Mouse (Mus musculus): ENCODE results near the gene Cel.

DNA sequence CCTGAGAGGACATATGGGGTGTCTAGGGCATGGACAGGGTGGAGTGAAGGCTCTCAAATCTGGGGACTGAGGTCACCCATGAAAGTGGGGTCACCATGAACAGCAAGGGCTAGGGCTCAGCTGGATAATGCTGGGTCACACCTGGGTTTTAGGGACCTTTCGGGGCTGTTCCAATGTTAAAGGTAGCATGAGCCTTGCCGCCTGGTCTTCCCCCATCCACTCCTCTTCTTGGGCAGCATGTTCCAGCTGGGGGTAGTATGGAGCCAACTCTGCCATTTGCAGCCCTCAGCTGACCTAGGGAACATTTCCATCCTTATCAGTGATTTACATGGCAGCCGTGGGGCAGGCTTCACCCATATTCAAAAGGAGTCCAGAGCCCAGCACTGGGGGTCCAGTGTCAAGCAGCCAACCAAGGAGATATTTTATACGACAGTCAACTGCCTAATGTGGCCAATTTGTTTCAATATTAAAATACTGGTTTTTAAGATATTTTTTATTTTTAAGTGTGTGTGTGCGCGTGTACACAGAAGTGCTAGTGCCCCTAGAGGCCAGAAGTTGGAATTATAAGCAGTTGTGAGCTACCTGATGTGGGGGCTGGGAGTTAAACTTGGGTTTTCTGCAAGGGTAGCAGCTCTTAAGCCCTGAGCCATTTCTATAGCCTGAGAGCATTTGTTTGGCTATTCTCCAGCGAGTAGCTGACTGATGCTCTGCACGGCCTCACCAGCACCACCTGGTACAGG, 43.6 kb upstream of the Cel start:
- TF ChIP-seq POLR2A (IDR thresholded peaks at IDR 0.05; ENCODE audit: control insufficient read depth in 1 of 2, insufficient read depth in 1 of 2, low read depth in 1 of 2, low read length in 2 of 2, poor library complexity in 1 of 2), result no peak
- TF ChIP-seq SIN3A (IDR thresholded peaks at IDR 0.05; ENCODE audit: low read length), result peak; percentile 29; the same call in 1 of the 2 replicates
- peak; percentile 42 to 64 (median 44); a peak in 5 of 6 replicates for TF ChIP-seq CTCF (IDR thresholded peaks at IDR 0.05 in 2 of 3, conservative IDR thresholded peaks at IDR 0.05 in 1 of 3; ENCODE audit: control insufficient read depth in 1 of 3, insufficient read depth in 1 of 3, low read depth in 2 of 3, low read length in 3 of 3, poor library complexity in 1 of 3, severe bottlenecking in 1 of 3)
- TF ChIP-seq HCFC1 (IDR thresholded peaks at IDR 0.05; ENCODE audit: low read depth, low read length), result peak; percentile 61
- peak; percentile 15; the same call in 1 of the 2 replicates for TF ChIP-seq RAD21 (IDR thresholded peaks at IDR 0.05; ENCODE audit: low read depth, low read length)
- TF ChIP-seq SMC3 (IDR thresholded peaks at IDR 0.05; ENCODE audit: low read depth, low read length), result peak; percentile 11; the same call in 1 of the 2 replicates
- TF ChIP-seq KAT2A (conservative IDR thresholded peaks at IDR 0.05; ENCODE audit: low read depth, low read length), result no peak
- peak; percentile 4 to 41; a peak in 1 of 4 replicates for TF ChIP-seq EP300 (IDR thresholded peaks at IDR 0.05; ENCODE audit: low read depth in 1 of 2, low read length in 2 of 2)
- TF ChIP-seq RCOR1 (IDR thresholded peaks at IDR 0.05; ENCODE audit: low read depth, low read length), result no peak
- TF ChIP-seq MAFK (IDR thresholded peaks at IDR 0.05; ENCODE audit: borderline replicate concordance, low read depth, low read length), result no peak
